Mouse (Mus musculus) G1E (cell line): ENCODE measurements around the gene Ppfia3.

Experiments
- CTCF ChIP-seq: IDR thresholded peaks from 2 replicates; pipeline ENCODE4 v1.5.1; 2012; ENCODE audit warnings: low read depth, low read length, inconsistent platforms, mixed read lengths
- GATA2 ChIP-seq: IDR thresholded peaks from 2 replicates; pipeline ENCODE4 v1.6.1; 2012; ENCODE audit warnings: low read depth, low read length, inconsistent platforms, borderline replicate concordance
- POLR2AphosphoS5 ChIP-seq: IDR thresholded peaks from 2 replicates; pipeline ENCODE4 v1.6.1; 2012; ENCODE audit warnings: low read depth, low read length, inconsistent platforms; ENCODE audit not compliant: insufficient replicate concordance

DNA sequence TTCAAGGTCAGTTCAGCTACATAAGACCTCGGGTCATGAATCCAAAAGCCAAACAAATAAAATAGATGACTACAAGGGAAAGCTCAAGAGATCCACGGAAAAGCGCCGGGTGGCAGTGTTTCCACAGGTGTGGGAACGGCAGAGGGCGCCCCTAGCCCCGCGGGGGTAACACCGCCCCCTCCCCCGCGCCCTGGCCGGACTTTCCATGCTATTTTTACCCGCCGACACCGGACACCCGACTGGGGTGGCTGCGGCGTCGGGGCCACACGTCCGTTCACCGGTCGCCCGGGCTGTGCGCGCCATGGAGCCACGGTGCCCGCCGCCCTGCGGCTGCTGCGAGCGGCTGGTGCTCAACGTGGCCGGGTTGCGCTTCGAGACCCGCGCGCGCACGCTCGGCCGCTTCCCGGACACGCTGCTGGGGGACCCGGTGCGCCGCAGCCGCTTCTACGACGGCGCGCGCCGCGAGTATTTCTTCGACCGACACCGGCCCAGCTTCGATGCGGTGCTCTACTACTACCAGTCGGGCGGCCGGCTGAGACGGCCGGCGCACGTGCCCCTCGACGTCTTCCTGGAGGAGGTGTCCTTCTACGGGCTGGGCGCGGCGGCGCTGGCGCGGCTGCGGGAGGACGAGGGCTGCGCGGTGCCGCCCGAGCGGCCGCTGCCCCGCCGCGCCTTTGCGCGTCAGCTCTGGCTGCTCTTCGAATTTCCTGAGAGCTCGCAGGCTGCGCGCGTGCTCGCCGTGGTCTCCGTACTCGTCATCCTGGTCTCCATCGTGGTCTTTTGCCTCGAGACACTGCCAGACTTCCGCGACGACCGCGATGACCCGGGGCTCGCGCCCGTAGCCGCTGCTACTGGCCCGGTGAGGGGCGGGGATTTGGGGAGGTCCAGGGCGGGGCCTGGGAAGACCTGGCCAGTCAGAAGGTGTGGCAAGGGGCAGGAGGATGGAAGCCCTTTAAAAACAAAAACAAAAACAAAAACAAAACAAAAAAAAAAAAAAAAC is 39.6 kb upstream of the Ppfia3 start:
- no peak for TF ChIP-seq GATA2
- TF ChIP-seq CTCF, result no peak
- TF ChIP-seq POLR2AphosphoS5, result no peak
